Mouse (Mus musculus) layer of hippocampus, postnatal 14 days (tissue): Measurements from ENCODE around the gene Lrriq1. TPM values are rescaled to one million over a fixed set of nuclear protein-coding genes. Genes with fewer than 3 reads are reported as not detected.
A peak's percentile ranks its signal among the peaks of the same experiment; 100 is the strongest.

Experiments used
- DNase-seq, 2 experiments: peaks; one replicate each; pipeline ENCODE4 v3.0.0; 2021 to 2022; ENCODE audit warnings: low spot score in 2 of 2, mixed read lengths in 1 of 2
- total RNA-seq, 2 experiments: library from RNA; stranded (reverse); gene quantifications; 2 replicates each; pipeline ENCODE4 v1.2.3; 2021

The Lrriq1 gene
- total RNA-seq, 2 experiments from 2014 or later = 3.6 to 5.5 TPM

- DNase-seq = no peak
Observed at GRCm38 (mm10) chr10:103029730-103030490, 206.2 kb downstream of the Lrriq1 start, which contains the start of gene Alx1. Gene Alx1 (minus strand): TSS chr10:103030215.

- no peak for DNase-seq
Observed at GRCm38 (mm10) chr10:103029132-103029729, 206.9 kb downstream of the Lrriq1 start.

GRCm38 (mm10) chr10:103028253-103029131 lies 207.6 kb downstream of the Lrriq1 start:
- no peak for DNase-seq

GRCm38 (mm10) chr10:103027931-103028252 lies 208.2 kb downstream of the Lrriq1 start:
- DNase-seq = no peak

GRCm38 (mm10) chr10:103027226-103027930 lies 208.7 kb downstream of the Lrriq1 start:
- DNase-seq = peak in 1 of 2 experiments; percentile 38

GRCm38 (mm10) chr10:103026636-103027225 lies 209.4 kb downstream of the Lrriq1 start:
- peak in 1 of 2 experiments; percentile 36 for DNase-seq

- no peak for DNase-seq
Observed at GRCm38 (mm10) chr10:103002556-103002955, 233.6 kb downstream of the Lrriq1 start.

- DNase-seq = no peak
Observed at GRCm38 (mm10) chr10:103000902-103001301, 235.2 kb downstream of the Lrriq1 start.

GRCm38 (mm10) chr10:102999584-102999983 lies 236.5 kb downstream of the Lrriq1 start:
- DNase-seq = no peak

Other genes with a start within 250 kb of the Lrriq1 start
- not detected for gene Alx1, start 206.1 kb downstream of the Lrriq1 start, total RNA-seq
- gene Slc6a15, start 131.5 kb upstream of the Lrriq1 start, total RNA-seq = 10 to 100 TPM; 94.2 to 99.6 TPM